Mouse (Mus musculus) kidney, adult 2 months (tissue): ENCODE measurements around the gene Ggt6.
A peak's percentile ranks its signal among the peaks of the same experiment; 100 is the strongest.

ENCODE experiments used
- CTCF ChIP-seq: fragments of 200-500 bp; conservative IDR thresholded peaks from 2 replicates; pipeline ENCODE4 v1.5.1; 2011; ENCODE audit warnings: low read depth, mild to moderate bottlenecking, control low read depth, low read length, moderate library complexity, mixed read lengths; ENCODE audit not compliant: insufficient read depth, insufficient read length
- POLR2A ChIP-seq: fragments of 200-500 bp; IDR thresholded peaks from one replicate; pipeline ENCODE4 v1.6.1; 2011; ENCODE audit warnings: low read depth, low read length, control low read depth

DNA sequence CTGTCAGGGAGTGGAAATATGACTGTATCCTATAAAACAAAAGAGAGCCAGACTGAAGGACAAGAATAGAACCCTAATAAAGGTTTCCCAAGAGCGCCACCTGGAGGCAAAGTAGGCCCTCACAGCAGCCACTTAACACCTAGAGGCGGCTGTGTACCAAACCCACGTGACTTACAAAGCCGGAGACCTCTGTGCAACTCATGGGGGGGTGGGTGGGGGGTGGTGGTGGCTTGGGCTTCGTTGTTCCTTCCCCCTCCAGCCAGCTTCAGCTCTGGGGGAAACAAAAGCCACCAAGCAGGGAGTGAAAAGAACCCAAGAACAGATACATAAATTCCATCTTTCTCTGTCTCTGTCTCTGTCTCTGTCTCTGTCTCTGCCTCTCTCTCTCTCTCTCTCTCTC, 6.6 kb upstream of the Ggt6 start:
- peak; percentile 76 for TF ChIP-seq CTCF
- TF ChIP-seq POLR2A, result no peak
